Comparison of ENCODE assay signal across 27 mouse cellular contexts in the genomic region with DNA sequence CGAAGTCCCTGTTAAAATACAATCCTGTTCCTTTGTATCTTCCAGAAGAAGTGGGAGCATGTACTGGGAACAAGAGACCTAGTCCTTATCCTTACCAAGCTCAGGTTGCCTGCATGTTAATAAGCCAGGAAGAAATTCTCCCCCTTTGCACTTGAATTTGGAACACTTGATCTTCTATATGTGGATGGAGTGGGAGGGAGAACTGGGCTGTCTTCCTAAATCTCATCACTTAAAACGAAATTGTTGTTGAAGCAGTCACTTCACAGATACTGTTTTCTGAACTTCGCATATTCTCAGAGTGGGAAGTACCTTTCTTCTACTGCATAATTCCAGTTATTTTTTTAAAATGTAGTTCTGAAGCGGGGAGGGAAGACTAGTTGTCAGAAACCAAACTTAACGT.
"Had no signal": no experiment of that assay in that cellular context is flagged by ENCODE, and none has a peak within 500 bp of the region (broad histone marks: within the 10 kb centered on the region; RNA-seq: fewer than 3 reads in every experiment).

No protein-coding gene starts in this region.

- H3K4me3 ChIP-seq: gastrocnemius, adult 2 months; heart, embryonic 10.5 days; heart, embryonic 12.5 days; hindbrain, embryonic 10.5 days; hindbrain, embryonic 12.5 days; intestine, embryonic 15.5 days; layer of hippocampus, adult 2 months; limb, embryonic 10.5 days; limb, embryonic 12.5 days; liver, embryonic 13.5 days; liver, embryonic 15.5 days had no signal

- ATAC-seq: hindbrain, embryonic 16.5 days; inflammation-experienced regulatory T-cells, adult 6 months; intestine, embryonic 15.5 days; intestine, postnatal 0 days had no signal

- H3K9ac ChIP-seq: heart, embryonic 12.5 days; hindbrain, embryonic 12.5 days; hindbrain, embryonic 14.5 days; intestine, embryonic 15.5 days; limb, embryonic 12.5 days; liver, embryonic 13.5 days; liver, embryonic 15.5 days had no signal

- H3K9me3 ChIP-seq: heart, embryonic 10.5 days; heart, embryonic 12.5 days; hindbrain, embryonic 10.5 days; hindbrain, embryonic 12.5 days; intestine, embryonic 15.5 days; limb, embryonic 10.5 days; limb, embryonic 12.5 days; liver, embryonic 13.5 days; liver, embryonic 15.5 days had no signal

- H3K4me1 ChIP-seq: hindbrain, embryonic 10.5 days; hindbrain, embryonic 12.5 days; intestine, embryonic 15.5 days; liver, embryonic 13.5 days; liver, embryonic 15.5 days had no signal

- H3K4me2 ChIP-seq: heart, embryonic 12.5 days; hindbrain, embryonic 12.5 days; hindbrain, embryonic 14.5 days; intestine, embryonic 15.5 days; limb, embryonic 12.5 days; liver, embryonic 11.5 days; liver, embryonic 13.5 days; liver, embryonic 15.5 days had no signal

- H3K27me3 ChIP-seq: heart, embryonic 12.5 days; hindbrain, embryonic 12.5 days; intestine, embryonic 15.5 days; limb, embryonic 12.5 days; liver, embryonic 13.5 days; liver, embryonic 15.5 days had no signal

- H3K36me3 ChIP-seq: heart, embryonic 10.5 days; heart, embryonic 12.5 days; hindbrain, embryonic 10.5 days; hindbrain, embryonic 12.5 days; intestine, embryonic 15.5 days; limb, embryonic 10.5 days; limb, embryonic 12.5 days; liver, embryonic 13.5 days; liver, embryonic 15.5 days had no signal

- DNase-seq: gastrocnemius, adult 2 months; gastrocnemius, postnatal 10 days; gastrocnemius, postnatal 25 days; heart, adult 18-20 months; heart, postnatal 10 days; heart, postnatal 4 days; kidney, adult 18-20 months; kidney, adult 9 months; kidney, postnatal 10 days; kidney, postnatal 25 days; kidney, postnatal 4 days; liver; liver, embryonic 13.5 days had no signal

- H3K27ac ChIP-seq: gastrocnemius, adult 2 months; heart, embryonic 10.5 days; hindbrain, embryonic 10.5 days; hindbrain, embryonic 12.5 days; hindbrain, embryonic 14.5 days; intestine, embryonic 15.5 days; layer of hippocampus, adult 2 months; limb, embryonic 10.5 days; limb, embryonic 12.5 days; liver, embryonic 13.5 days; liver, embryonic 15.5 days had no signal
